Mouse (Mus musculus) left cerebral cortex, postnatal 25 days (tissue): ENCODE measurements around the gene Rala. TPM values are rescaled to one million over a fixed set of nuclear protein-coding genes. Genes with fewer than 3 reads are reported as not detected.
"Not testable (repeated sequence)": the region's sequence is repeated elsewhere in the genome, so short reads cannot be mapped to it uniquely, and the experiment has no call there.

Experiments
- DNase-seq, 2 experiments: peaks; one replicate each; pipeline ENCODE4 v3.0.0; 2022; ENCODE audit warnings: low spot score in 2 of 2, mixed read lengths in 1 of 2
- intact Hi-C: fragments of 180-260 bp; cut with DNase I; formaldehyde crosslinking; loops from one replicate; pipeline ENCODE4 v1.15.1; 2025
- total RNA-seq, 2 experiments: library from RNA; stranded (reverse); gene quantifications; 2 replicates each; pipeline ENCODE4 v1.2.3; 2021

Rala gene
- total RNA-seq: 10 to 100 TPM; 67.6 to 68.1 TPM

DNA sequence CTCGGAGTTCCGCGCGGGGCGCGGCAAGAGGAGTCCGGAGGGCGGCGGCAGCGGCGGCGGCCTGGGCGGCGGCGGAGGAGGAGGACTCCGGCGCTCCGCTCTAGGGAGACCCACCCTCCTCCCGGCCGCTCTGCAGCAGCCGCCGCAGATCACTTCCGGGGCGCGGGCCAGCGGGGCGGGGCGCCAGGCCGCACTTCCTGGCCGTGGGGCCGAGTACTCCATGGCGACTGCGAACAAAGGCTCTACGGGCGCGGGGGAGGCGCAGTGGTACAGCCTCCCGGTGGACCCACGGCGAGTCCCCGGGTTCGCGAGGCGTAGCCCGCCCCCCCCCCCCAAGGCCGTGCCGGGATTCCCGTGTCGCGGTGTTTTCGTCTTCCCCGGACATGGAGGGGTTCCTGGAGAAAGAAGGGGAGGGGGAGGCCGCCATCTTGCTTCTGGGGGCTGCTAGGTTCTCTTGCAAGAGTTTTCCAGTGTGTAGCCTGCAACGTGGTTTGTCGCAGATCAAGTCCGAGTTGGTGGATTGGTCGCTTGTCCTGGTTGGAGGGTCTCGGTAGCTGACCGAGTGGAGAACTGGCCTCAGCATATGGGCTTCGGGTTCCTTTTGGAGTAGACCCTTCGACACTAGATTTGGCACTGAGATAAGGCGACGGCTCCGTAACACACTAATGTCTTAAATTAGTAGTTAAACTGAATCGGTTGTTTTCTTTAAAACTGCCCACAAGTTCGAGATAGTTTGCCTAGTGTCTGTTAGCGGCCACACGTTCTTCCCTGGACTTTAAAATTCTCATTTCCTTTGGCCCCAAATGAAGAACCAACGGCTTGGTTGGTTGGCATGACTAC is at the start of gene Rala:
Gene Rala (minus strand): TSS at position 162 of the 840 bp plus-strand sequence.
- intact Hi-C loops: loop anchor here (5.0 kb wide), 2 partner anchors 48 to 137 kb away; partner anchors contain the start of genes Cdk13 and Yae1d1

DNA sequence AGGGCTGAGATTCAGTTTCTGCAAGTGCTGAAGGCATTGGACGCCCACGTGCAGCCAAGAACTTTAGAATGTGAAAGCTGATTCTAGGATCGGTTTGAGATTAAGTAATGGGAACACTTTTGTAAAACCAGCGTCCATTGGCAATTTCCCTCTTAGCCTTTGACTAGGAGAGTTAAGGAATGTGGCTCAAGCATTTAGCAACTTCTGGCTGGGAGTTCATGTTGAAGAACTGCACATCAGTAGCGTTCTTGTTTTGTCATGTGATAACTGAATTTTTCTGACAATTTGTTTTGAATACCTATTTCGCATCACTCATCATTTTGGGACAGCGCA is 49.4 kb upstream of the Rala start:
- intact Hi-C loops: loop anchor here (5.0 kb wide), 1 partner anchor 51 kb away; the partner anchor contains the start of gene Rala
- DNase-seq: no peak

More for the DNA sequence above, at the start of gene Rala:
- peak; percentile 94 for DNase-seq

DNA sequence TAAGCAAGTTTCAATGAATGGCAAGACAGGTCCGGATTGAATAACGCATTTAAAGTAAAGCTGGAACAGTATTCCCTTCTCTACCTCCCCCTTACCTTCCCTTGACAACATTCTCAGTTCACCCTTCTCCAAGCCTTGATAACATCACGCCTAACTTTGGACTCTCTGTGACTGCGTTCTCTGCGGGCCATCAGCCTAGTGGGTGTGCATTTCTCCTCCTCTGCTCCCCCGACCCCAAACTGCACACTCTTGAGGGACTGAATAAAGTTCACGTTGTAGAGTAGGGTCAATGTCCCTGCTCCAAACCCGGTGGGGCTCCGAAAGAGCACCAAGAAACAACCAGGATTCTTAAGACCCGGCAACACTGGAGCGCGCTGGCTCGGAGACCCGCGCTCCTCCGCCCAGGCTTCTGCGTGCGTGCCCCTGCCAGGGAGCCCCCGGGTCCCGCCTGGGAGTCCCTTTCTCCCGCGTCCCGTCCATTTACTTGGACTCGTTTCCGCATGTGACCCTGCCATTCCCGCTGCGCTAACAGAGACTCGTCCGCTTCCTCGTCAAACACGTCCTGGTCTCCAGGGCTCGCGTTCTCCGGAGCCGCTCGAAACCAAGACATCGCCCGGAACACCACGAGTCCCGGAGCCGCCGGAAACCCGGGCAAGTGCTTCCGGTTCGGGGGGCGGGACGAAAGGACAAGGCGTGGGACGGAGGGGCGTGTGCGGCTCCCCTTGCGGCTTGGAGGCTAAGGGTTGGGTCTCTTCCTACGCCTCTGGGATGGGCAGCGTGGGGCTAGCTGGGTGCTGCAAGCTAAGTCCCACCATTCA is 48.9 kb upstream of the Rala start, which contains the start of gene Yae1d1:
Gene Yae1d1 (minus strand): TSS at position 653 of the 818 bp plus-strand sequence.
- intact Hi-C loops: loop anchor here (5.0 kb wide), 1 partner anchor 51 kb away; the partner anchor contains the start of gene Rala
- peak; percentile 90 for DNase-seq

DNA sequence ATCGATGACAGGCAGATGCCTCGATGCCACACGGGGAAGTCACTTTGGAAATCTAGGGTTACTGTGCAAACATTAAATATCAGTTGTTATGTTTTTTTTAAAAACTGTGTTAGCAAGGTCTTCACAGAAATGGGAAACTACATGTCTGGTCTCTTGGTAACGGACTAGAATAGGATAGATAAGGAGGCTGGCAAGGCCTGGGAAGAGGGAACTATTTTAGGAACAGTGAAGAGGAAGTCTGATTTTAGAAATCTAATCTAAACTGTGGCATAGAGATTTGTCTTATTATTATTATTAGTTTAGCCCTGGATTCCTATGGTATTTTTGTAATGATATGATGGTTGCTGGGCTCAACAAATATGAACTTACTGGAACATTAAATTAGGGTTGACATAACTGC is 48.0 kb upstream of the Rala start:
- DNase-seq: no peak
- intact Hi-C loops: loop anchor here (5.0 kb wide), 1 partner anchor 50 kb away; the partner anchor contains the start of gene Rala

DNA sequence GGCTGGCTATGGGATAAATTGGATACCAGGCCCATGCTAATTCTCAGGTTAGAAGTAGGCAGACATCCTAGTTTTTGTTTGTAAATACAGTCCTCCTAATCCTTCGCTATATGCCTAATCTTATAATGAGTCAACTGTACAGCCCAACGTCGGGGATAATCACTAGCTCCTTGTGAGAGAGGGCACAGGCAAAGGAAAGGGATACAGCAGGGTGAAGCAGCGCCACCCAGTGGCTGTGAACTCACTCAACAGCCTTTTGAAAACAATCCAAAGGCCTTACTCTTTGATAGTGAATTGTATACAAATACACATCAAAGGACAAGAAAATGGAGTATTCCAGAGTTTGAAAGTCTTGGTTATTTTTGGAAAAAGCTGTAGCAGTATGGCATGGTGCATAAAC is 39.2 kb upstream of the Rala start:
- intact Hi-C loops: loop anchor here (1.0 to 5.0 kb wide), 2 partner anchors 96 to 146 kb away; no protein-coding TSS in a partner anchor
- peak; percentile 65 to 70 for DNase-seq

DNA sequence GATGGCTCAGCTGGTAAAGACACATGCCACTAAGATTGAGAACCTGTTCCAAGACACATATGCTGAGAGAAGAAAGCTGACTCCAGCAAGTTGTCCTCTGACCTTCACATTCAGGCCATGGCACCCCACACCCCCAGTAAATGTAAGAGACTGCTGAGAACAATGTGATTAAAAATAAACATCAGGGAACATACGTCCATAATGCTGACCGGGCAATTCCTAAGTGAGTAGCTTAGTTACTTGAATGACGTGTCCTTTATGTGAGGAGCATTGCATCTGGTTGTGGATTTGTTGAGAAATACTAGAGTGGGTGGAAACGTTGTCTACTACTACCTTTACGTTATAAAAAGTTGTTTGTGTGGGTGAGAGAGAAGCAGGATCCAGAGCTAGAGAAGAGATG is 38.6 kb upstream of the Rala start:
- intact Hi-C loops: loop anchor here (1.0 to 5.0 kb wide), 2 partner anchors 95 to 145 kb away; no protein-coding TSS in a partner anchor
- DNase-seq: no peak

DNA sequence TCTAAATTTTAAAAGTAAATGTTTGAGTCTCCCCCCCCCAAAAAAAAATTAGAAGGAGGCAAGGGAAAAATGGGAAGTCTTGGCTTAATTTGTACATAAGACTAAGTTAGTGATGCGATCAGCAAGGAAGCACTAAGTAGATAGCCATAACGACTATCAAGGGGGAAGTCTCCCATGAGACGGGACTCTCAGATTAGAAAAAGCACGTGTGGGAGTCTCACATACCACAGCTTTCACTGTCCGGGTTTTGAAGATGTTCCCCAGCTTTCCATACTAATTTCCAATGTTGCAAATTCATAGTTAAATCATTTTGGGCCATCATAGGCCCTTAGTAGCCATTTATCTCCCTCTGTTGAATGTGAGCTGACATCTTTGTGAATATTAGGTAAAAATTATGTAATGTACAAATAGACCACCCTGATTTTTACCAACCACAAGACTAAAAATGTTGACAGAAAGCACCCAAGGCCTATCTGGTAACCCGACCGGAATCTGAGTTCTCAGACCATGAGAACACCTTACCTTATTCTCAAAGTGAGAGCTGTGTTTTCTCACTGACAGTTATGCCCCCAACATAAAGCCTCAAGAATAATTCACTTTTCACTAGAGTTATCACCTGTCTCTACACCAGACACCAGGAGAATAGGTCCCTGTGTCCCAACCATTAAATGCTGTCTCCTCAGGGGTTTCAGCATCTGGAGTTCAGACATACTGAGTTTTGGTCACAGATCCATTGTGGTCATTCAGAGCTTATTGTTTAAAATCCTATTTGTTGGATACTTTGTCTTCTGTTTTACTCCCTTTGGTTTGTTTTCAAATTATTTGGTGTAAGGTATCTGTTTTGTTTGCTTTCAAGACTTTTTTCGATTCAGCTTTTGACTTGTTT is 33.1 kb upstream of the Rala start:
- no peak for DNase-seq
- intact Hi-C loops: no loop called here

DNA sequence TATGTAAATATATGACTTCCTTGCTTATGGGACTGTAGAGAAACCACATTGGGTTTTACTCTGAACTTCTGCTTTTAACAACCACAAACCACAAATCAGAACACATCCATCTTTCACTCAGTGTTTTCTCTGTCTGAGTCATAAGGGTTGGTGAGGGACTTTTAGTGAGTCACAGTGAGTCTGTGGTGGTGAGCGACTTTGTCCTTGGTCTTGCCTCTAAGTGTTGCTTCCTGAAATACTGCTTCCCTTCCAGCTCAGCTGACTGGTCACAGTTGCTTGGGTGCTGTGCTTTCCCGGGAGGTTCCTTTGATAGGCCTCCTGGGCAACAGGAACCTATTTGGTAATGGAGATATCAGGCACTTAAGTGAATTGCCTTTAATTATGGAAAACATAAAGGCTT is 31.9 kb upstream of the Rala start:
- peak in 1 of 2 experiments; percentile 50 for DNase-seq
- intact Hi-C loops: no loop called here

DNA sequence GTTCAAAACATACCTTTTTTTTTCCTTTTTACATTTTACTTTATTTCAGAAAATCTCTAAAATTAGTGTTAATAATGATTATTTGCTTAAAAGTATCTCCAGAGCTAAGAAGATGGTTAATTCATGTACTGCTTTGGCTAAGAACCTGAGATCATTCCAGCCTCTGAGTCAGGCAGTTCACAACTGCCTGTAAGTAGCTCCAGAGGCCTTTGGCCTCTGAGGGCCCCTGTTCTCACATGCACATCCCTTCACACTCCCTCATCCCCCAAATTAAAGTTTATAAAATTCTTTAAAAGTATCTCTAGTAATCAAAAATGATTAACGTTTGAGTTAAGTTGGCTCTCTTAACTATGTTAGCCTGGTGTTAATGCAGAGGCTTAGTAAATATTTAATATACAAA is 31.4 kb upstream of the Rala start:
- intact Hi-C loops: no loop called here
- no peak for DNase-seq

DNA sequence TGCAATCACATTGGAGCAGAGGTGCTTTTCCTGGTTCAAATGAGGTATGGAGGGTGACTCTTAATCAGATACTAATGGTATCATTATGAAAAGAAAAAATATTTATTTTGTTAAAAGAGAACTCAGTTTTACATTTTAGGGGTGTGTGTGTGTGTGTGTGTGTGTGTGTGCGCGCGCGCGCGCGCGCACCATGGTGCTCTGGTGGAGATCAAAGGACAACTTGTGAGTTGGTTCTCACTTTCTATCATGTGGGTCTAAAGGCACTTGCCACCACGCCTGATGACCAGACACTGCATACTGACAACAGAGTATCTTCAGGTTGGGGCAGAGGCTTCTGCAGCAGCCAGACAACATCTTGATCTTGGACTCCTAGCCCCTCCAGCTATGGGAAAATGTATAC is 30.7 kb upstream of the Rala start:
- intact Hi-C loops: no loop called here
- DNase-seq: no peak

DNA sequence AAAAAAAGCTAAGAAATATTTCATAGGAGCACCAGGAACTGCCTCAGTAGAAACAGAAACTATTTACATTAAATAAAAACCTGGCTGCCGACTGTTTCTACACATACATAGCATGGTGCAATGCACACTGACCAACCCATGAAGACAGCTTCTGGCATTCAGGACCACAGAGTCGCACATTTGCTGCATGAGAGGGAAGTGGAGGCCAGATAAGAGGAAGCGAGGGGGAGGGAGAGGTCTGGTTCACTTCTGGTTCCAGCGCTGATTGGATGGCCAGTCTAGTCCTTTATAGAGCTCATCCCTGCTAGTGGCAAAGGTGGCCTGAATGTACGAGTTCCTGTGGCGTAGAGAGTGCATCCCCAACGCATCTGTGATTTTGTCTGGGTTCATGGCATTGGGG is 16.6 kb upstream of the Rala start:
- intact Hi-C loops: no loop called here

DNA sequence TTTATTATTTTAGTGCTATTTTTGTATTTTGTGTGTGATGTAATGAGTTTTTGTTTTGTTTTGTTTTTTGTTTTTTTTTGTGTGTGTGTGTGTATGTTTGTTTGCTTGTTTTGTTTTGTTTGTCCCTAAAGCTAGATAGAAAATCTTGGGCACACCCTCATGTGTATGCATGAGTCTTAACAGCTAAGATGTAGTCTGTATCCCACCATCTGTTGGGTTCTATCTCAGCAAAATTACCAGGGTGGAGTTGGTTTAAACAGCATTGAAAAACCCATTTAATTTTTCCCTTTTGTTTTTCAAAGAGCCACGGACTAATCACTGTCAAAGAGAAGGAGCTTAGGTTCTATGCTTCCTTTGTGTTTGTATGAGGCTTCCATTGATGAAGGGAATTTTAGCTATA is 10.2 kb upstream of the Rala start:
- intact Hi-C loops: no loop called here
- DNase-seq: peak in 1 of 2 experiments; percentile 34

More for the DNA sequence above, 16.6 kb upstream of the Rala start:
- no peak for DNase-seq

DNA sequence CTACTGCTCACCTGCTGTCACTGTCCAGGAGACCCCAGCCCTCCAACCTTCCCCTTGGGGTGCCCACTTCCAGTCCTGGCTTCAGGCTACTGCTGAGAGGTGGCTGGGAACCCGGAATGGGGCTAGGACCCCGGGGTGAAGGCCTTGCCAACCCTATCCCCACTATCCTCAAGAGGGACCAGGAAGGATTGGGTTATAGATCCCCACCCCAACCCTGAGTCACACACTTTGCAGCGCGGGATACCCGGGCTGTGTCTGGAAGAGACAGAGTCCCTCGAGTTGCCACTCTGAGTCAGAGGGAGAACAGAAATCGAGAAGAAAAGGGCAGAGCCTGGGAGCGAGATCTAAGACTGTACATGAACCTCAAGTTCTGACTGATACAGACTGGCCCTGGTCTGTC is 6.5 kb upstream of the Rala start:
- DNase-seq, intact Hi-C loops: not testable (repeated sequence)

DNA sequence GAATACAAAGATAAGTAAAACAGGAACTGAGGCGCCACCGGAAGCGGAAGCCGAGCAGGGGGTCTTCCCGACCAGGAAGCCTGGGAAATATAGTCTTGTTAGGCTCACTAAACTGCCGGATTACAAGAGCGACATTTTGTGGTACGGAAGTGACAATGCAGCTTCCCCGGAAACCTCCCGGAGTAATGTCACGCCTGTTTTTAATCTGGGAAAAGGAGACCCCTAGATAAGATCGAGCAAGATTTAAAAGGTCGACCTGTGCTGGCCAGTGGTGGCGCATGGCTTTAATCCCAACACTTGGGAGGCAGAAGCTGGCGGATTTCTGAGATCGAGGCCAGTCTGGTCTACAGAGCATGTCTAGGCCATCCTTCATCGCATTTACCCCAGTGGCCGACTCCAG is 5.5 kb upstream of the Rala start:
- DNase-seq: no peak
- intact Hi-C loops: no loop called here

DNA sequence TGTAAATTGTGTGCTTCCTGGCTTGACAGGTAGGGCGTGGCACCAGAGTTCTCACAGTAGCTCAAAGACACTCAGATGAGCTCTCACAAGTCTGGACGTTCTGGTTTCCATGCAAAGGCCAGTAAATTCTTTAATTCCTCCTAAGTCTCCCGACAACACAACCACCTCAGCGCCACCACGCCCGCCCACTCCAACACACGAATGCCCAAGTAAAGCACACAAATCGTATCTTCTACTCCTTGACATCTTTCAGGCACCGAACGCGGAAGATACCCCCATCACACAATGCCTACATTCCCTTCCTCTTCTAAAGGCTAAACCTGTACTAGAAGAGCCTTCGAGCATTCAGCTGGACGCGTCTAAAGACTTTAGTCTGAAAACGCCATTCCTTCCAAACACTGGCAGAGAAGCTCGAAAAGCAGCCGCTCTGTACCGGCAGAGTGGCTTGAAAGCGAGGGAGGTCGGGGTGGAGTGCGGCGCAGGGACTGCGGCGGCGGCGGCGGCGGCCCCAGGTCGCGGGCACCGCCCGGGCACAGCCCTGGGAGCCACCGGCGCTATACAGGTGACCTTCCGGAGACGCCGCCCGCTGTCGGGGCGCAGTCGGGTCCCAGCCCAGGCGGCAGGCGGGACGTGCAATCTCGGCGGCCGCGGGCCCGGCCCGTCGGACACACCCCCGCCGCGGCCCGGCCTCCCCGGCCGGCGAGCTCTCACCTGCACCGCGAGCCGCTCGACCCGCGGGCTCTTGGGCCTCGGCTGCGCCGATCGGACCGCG is 547 bp downstream of the Rala start:
- intact Hi-C loops: loop anchor here (5.0 kb wide), 2 partner anchors 49 to 136 kb away; partner anchors contain the start of genes Cdk13 and Yae1d1
- peak; percentile 32 to 45 for DNase-seq

DNA sequence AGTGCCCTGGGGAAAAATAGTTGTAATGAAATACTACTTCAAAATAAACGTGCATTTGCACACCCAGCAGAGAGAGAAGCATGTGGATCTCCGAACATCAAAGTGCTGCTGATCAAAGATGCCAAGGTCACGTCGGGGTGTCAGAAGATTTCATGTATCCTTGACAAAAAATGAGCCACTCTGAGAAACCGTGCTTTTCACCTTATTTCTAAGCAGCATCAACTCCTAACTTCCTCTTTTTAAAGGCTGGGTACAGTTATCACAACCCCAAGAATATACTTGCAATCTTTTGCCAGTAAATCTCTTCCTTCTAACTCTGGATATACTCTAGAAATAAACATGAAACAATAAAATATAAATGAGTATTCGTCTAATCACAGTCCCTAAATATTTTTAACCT is 1.7 kb downstream of the Rala start:
- no peak for DNase-seq
- intact Hi-C loops: loop anchor here (5.0 kb wide), 2 partner anchors 50 to 135 kb away; partner anchors contain the start of genes Cdk13 and Yae1d1

DNA sequence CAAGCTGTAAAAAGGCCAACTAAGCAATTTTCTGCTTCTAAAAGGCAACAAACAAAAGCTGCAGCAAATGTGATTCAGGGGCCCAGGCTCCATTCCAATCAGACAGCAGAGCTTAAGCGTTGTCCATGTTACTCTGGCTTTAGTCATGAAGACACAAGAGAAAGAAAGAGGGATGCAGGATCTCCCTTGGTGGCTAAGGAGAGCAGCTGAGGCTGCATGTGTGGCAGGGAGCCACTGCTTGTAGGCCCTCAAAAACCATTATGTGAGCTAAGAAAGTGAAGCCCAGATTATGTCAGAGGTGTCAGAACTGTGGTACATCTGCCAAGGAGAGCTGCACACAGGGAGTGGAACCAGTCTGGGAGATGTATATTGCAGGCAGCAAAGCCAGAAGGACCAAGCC is 36.7 kb downstream of the Rala start:
- intact Hi-C loops: no loop called here
- DNase-seq: peak in 1 of 2 experiments; percentile 13

DNA sequence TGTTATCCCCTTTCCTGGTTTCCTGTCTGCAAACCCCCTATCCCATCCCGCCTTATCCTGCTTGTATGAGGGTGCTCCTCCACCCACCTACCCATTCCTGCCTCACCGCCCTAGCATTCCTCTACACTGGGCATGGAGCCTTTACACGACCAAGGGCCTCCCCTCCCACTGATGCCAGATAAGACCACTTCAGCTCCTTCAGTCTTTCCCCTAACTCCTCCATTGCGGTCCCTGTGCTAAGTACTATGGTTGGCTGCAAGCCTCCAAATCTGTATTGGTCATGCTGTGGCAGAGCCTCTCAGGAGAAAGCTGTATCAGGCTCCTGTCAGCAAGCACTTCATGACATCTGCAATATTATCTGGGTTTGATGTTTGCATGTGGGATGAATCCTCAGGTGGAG is 42.6 kb downstream of the Rala start:
- intact Hi-C loops: no loop called here
- DNase-seq: no peak
